Mouse (Mus musculus) heart, postnatal 0 days (tissue): Measurements from ENCODE around the gene Palm2.

Experiments
- CTCF ChIP-seq: IDR thresholded peaks from 2 replicates; pipeline ENCODE4 v1.5.1; 2016; ENCODE audit warnings: antibody characterized with exemption, control low read depth, low read depth
- EP300 ChIP-seq: IDR thresholded peaks from 2 replicates; pipeline ENCODE4 v1.6.1; 2016; ENCODE audit warnings: antibody characterized with exemption, low read depth

- TF ChIP-seq EP300 (no peak), CTCF (no peak)
Observed at GRCm38 (mm10) chr4:57687583-57687982, 253.5 kb downstream of the Palm2 start.
